Mouse (Mus musculus) ES-Bruce4 (cell line): ENCODE results near the gene Ghr.

ENCODE experiments used
- CTCF ChIP-seq: IDR thresholded peaks from one replicate; pipeline ENCODE4 v1.8.1; 2011; ENCODE audit warnings: low read depth, low read length
- EP300 ChIP-seq: IDR thresholded peaks from 2 replicates; pipeline ENCODE4 v1.6.1; 2011; ENCODE audit warnings: low read depth, low read length; ENCODE audit not compliant: insufficient read depth
- POLR2A ChIP-seq: IDR thresholded peaks from one replicate; pipeline ENCODE4 v1.8.1; 2011; ENCODE audit warnings: low read length; ENCODE audit not compliant: insufficient read depth

DNA sequence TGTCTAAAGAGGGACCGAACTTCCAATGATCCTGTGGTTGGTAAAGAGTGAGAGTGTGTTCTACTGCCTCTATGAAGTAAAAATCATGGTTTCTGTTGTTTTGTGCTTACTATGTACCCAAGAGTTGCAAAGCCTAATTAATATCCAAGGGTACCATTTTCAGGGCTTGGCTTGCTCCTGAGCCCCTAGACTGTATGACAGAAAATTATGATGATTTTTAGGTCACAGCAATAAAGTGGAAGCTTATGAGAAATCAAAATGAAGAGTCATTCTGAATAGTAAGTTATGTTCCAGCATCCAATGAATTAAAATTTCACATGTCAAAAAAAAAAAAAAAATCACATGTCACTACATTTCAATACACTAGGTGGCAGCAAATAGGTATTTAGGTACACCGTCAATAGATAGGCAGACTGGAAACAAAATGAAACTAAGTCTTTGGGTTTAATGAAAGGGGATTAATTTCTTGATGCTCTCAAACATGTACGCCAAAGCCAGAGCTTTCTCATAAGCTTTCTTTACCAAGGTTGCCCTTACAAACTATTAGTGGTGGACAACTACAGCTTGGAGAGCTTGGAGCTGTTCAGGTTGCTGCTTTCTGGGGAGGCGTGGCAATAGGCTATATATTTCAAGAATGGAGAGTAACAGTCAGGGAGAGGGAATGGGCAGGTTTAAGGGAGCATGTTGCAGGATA is 227.1 kb downstream of the Ghr start:
- TF ChIP-seq EP300 (no peak), CTCF (no peak), POLR2A (no peak)
